Mouse (Mus musculus): ENCODE data around the gene Cul1.

- TF ChIP-seq POLR2A (IDR thresholded peaks at IDR 0.05; ENCODE audit: low read depth, low read length) (no peak), CTCF (IDR thresholded peaks at IDR 0.05; ENCODE audit: borderline replicate concordance, insufficient read depth, low read length) (no peak)
These were observed 74.5 kb downstream of the Cul1 start for GRCm38 (mm10) chr6:47527655-47528054.

All from embryonic fibroblast, embryonic 13.5 days (primary cell).